Mouse (Mus musculus): ENCODE measurements around the gene Dpt. TPM values are rescaled to one million over a fixed set of nuclear protein-coding genes. Genes with fewer than 3 reads are reported as not detected.

Gene Dpt
- 141 and 290 TPM in 2 replicates for polyA plus RNA-seq (2012; rRNA removed; ENCODE audit: low replicate concordance)

DNA sequence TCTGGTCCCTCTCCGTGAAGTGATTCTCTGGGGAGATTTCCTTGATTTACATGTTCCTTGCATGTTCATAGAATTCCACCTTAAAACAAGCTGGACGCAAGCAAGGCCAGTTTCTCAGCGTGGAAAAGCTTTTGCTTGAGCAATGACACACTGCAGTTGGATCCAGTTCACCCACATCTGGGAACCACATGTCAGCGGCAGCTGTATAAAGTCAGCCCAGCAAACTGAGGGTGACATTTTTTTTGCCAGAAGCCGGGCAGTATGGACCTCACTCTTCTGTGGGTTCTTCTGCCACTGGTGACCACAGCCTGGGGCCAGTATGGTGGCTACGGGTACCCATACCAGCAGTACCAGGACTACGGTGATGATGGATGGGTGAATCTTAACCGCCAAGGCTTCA is at the start of gene Dpt:
Dpt (plus strand) TSS at position 174 of the 400 bp plus-strand sequence.

Other genes with a start within 250 kb of the Dpt start
- gene Xcl1, start 138.9 kb downstream of the Dpt start, polyA plus RNA-seq (2012; rRNA removed; ENCODE audit: low replicate concordance), result 0.45 and 2.2 TPM in 2 replicates

All from mammary gland, adult 2 months (tissue).